Mouse (Mus musculus) gonadal fat pad, adult 2 months (tissue): Measurements from ENCODE around the gene Sirt1. TPM values are rescaled to one million over a fixed set of nuclear protein-coding genes. Genes with fewer than 3 reads are reported as not detected.
"Not testable (repeated sequence)": the region's sequence is repeated elsewhere in the genome, so short reads cannot be mapped to it uniquely, and the experiment has no call there.

ENCODE experiments used
- DNase-seq: peaks from one replicate; pipeline ENCODE4 v3.0.0-alpha.2; 2012; ENCODE audit warnings: low read depth
- polyA plus RNA-seq: library from polyadenylated mRNA; depleted of rRNA; stranded (reverse); fragments of >200 nt; gene quantifications from 2 replicates; pipeline ENCODE4 v1.2.3, GENCODE M21; 2012

Gene Sirt1
- polyA plus RNA-seq, 1 experiment, result 3.8 TPM

GRCm38 (mm10) chr10:63386991-63387390 is 5.5 kb upstream of the Sirt1 start:
- no peak for DNase-seq

DNA sequence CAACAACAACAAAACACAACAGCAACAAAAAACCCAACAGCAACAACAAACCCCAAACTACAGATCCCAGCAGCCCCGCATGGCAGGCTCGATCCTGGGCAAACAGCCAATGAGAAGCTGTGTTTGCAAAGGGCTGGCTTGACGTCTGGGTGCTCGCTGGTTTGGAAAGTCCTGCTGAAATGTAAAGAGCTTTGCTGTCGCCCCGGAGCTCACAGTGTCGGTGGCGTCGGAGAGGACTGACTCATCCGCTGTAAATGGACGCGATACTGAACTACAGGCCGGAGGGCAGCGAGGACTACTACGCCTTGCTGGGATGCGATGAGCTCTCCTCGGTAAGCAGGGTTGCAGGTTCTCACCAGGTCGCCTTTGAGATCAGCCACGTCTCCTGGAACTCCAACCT is 4.9 kb upstream of the Sirt1 start:
- no peak for DNase-seq

- not testable (repeated sequence) for DNase-seq
Measured at GRCm38 (mm10) chr10:63385897-63386296, 4.4 kb upstream of the Sirt1 start.

DNA sequence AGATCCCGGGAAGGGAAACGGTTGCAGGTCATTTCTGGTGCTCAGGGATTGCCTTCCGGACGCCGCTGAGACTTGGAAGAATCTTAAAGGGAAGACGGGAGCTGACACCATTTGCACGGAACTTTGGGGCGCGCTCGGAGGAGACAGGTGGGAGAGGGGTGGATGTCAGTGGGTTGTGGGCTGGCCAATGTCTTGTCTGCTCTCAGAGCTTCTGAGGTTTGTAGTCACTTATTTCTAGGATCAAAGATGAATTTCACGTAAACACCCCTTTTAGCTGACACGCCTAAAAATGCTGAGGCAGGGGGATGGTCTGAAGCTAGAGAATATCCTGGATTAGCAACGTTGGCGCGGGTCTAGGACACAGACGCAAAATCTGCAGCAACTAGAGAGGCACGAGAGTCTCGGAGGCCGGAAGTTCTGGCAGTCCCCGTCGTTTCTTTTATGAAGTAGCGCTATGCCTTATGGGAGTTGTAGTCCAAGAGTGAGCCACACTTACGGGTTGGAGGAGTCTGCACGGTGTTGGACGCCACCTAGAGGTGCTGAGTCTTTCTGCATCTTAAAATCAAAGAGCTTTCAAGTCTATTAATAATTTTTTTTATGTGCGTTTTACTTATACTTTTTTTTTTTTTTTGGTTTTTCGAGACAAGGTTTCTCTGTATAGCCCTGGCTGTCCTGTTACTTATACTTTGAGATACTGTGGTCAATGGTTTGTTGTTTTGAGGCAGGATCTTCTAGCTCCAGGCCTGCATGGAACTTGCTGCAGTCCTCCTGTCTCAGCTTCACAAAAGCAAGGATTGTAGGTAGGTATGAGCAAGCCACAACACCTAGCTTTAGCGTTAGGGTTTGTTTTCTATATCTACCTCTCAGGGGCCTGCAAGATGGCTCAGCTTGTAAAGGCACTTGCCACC is 1.1 kb upstream of the Sirt1 start, which contains the start of gene Dnajc12:
Gene Dnajc12 (plus strand): TSS at position 72 of the 908 bp plus-strand sequence.
- peak; percentile 82 for DNase-seq

DNA sequence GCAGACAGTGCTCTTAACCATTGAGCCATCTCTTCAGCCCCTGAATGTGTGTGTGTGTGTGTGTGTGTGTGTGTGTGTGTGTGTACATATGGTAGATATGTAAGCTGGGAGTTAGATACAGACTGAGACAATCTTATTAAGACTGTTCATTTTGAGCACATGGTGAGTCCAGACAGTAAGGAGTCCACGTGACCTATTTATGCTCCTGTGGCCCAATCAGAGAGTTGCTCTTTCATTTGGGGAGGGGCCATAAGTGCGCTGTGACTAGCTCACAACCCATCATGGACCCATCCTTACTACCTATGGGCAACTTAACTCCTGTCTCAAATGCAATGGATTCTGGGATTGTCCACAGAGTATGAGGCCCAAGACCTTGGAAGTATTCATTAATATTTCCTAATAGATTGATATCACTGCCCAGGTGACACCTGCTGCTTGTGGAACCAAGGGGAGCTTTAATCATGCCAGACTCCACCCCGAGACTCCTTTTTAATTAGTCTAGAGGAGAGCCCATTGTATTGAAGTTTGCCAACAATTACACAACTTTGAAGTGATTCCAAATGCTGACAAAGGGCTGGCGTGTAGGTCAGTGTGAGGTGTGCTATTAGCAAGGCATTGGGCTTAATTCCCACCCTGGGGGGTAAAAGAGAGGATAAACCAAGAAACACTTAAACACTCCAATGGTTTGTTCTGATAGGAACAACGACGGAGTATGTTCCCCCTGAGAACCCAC is 2.4 kb downstream of the Sirt1 start:
- peak; percentile 81 for DNase-seq

DNA sequence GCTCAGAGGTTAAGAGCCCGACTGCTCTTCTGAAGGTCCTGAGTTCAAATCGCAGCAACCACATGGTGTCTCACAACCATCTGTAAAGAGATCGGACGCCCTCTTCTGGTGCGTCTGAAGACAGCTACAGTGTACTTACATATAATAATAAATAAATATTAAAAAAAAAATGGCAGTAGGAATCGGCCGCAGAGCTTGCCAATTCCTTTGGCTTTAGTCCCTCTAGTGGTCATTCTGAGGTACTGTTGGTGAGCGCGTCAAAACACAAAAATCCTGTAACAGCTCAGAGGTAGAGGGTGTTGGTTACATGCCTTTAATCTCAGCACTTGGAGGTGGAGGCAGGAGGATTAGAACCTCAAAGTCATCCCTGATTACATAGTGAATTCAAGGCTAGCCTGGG is 4.0 kb downstream of the Sirt1 start:
- DNase-seq, result no peak

DNA sequence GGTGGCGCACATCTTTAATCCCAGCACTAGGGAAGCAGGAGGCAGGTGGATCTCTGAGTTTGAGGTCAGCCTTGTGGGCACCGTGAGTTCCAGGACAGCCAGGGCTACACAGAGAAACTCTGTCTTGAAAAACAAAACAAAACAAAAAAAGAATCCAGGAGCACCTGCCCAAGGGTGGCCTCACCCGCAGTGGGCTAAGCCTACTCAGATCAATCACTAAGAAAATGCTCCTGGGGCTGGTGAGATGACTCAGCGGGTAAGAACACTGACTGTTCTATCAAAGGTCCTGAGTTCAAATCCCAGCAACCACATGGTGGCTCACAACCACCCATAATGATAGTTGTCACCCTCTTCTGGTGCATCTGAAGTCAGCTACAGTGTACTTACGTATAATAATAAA is 5.2 kb downstream of the Sirt1 start:
- no peak for DNase-seq

GRCm38 (mm10) chr10:63368041-63368440 is 13.5 kb downstream of the Sirt1 start:
- DNase-seq, result no peak

DNA sequence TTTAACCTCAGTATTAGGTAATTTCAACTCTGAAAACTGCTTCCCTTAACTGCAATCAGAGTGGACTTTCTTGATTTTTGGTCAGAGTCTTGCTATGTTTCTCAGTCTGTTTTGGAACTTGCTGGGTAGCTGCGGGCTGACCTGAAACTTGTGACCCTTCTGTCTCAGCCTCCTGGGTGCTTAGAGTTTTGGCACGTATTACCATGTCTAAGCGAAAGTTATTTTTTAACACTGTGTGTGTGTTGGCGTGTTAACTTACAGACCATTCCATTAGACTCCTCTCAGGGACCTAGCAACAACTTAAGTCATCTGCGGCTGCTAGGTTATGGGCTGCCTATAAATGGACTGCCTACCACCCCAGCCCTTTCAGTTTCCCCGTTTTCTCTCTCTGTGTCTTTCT is 14.1 kb downstream of the Sirt1 start:
- no peak for DNase-seq

DNA sequence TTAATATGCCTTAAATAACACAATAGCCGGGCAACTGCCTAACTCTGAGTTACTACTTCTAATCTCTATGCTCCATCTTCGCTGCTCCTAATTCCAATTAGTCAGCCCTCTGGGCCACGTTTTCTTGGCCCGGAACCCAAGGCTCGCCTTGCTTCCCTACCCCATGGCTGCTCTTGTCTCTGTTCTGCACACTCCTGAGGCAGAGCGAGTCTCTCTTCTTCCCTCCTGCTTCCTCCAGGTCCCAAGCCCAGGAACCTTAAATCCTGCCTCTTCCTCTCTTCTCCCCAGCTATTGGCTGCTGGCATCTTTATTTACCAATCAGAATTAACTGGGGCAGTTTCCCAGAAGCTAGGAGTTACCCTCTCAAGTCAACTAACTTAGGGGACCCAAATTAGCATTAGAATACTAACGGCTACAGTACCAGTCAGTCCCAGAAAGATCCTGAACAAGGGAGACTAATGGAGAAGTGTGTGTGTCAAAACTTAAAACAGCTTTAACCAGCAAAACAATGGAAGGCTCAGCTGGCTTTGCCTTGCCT is 15.5 kb downstream of the Sirt1 start:
- DNase-seq, result no peak

DNA sequence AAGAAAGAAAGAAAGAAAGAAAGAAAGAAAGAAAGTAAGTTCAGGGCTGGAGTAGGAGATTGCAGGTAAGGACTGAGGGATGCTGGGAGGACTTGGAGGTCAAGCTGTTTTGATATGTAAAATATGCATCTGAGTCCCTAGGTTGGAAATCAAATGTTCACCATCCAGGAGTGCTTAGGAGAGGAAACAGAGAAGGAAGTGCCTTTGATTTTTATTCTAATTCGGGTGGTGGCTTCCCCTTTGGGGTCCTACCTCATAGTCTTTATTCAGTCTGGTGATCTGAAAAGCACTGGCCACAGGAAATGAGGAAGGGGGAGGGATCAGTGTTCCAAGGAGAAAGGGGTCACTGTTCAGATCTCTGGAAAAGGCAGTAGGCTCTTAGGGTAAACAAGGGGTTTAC is 21.0 kb downstream of the Sirt1 start:
- no peak for DNase-seq

DNA sequence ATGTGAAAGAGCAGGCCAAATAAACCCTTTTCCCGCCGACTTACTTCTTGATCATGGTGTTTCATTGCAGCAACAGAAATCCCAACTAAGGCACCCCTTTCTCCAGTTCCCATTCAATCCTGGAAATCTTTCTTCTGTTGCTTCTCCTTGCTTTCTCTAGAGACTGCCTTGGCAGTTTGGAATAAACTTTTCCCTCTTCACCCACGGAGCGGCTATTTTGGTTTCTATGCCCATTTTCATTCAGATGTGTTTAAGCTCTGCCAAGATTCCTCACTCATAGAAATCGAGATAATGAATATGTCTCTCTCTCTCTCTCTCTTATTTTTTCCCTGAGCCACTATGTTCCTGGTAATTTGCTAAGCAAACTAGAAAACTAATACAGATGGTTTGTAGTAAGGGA is 29.4 kb downstream of the Sirt1 start:
- no peak for DNase-seq

DNA sequence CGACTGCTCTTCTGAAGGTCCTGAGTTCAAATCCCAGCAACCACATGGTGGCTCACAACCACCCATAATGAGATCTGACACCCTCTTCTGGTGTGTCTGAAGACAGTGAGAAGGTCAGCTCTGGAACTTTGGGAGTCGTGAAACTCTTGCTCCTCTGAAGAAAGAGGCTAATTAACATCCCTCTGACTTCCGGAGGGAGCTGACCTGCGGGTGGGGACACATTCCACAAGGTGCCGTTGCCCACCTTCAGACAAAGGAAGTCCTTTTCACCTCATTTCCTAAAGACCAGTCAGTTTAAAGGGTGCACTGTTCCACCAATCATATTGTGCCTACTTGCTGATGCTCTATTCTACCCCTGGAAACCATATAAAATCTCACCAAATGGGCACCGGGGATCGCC is 30.4 kb downstream of the Sirt1 start:
- DNase-seq, result not testable (repeated sequence)

DNA sequence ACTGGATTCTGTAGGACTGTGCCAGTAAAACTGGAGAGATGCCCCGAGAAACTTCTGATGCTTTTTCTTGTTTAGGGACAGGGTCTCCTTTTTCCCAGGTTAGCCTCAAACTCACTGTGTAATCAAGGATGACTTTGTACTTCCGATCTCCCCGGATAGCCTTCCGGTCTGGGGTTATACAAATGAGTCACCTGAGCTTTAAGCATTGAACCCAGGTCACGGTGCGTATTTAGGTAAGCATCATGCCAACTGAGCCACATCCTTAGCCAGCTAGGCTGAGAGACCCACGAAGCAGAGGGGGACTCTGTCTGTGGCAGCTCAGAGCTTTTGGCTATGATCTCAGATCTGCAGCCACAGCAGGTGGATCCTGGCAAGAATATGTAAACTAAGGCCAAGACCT is 30.8 kb downstream of the Sirt1 start:
- DNase-seq, result no peak

- DNase-seq, result no peak
Measured at GRCm38 (mm10) chr10:63348291-63348690, 33.2 kb downstream of the Sirt1 start.

GRCm38 (mm10) chr10:63344751-63345150 is 36.8 kb downstream of the Sirt1 start:
- no peak for DNase-seq

- no peak for DNase-seq
Measured at GRCm38 (mm10) chr10:63341351-63341750, 40.2 kb downstream of the Sirt1 start.

DNA sequence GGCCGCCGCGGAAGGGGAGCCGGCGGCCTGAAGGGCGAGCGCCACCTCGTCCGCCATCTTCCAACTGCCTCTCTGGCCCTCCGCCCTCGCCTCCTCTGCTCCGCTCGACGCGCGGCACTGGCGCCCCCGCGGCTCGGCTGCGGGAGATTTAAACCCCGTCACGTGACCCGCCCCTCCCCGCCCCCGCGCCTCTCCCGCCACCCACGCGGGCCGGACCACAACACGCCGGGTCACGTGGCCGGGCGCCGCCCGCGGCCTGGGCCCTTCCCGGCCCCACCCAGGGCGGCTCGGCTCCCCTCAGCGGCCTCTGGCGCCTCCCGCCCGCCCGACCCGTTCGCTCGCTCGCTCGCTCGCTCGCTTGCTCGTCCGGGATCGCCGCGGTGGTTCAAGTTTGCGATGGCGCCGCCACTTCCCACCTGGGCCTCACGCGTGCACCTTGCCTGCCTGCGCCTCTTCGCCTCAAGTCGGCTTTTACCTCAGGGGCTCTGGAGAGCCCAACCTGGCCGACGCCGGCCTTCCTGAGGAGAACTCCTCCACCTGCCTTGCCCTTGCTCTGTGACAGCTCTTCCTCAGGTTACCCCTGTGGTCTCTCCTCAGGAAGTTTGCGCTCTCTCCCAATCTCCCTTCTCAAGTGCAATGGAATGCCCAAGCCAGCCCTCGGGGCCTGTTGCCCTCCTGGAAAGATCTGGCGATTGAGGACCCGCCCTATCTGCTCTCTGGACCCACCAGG is 42.4 kb downstream of the Sirt1 start:
- DNase-seq, result no peak

DNA sequence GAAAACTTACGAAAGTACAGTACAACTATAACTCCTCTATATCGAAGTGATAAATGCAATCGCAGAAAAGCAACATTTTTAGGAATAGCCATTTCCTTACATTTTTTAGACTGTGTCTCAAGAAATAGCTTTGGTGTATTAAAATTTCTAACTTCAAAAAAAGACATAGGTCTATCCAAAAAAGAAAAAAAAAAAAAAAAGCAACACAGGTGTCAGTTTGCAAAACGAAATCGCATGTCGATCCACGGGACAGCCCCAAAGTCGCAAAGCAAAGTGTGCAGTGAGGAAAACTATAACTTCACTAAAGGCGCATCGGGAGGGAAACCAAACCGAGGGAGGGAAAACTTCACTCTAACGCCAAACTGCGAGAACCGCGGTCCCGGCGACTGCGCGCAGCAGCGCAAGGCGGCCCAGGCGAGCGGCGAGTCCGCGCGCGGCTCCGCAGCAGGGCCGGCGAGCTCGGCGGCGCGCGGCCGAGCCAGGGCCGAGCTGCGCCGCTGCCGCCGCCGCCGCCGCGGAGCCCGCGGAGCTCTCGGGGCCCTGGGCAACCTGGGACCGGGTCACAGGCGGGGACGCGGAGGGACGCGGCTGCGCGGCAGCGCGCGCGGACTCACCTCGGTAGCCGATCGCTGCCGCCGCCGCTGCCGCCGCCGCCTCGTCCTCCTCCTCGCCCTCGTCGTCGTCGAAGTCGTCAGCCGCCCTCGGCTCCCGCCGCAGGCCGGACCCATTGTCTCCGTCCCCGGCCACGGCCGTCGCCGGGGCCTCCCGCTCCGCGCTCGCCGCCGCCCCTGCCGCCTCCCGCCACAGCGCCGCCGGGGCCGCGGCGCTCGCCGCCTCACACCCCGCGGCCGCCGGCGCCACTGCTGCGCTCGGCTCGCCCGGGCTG is 43.3 kb downstream of the Sirt1 start:
- no peak for DNase-seq

DNA sequence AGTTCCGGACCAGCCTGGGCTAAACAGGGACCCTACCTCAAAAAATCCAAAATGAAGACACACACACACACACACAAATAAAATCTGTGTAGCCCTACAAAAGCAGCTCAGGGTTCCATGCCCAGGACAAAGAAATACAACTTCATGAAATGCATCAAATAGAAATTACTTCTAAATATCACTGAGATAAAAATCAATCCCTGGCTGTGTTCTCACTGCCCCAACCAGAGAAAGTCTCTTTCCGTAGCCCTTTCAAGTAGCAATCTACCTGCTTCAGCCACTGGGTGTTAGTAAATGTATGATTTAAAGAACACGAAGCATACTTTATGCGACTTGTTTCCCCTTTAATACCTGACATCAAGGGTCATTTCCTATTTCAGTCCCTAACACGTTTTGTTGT is 44.2 kb downstream of the Sirt1 start:
- no peak for DNase-seq

DNA sequence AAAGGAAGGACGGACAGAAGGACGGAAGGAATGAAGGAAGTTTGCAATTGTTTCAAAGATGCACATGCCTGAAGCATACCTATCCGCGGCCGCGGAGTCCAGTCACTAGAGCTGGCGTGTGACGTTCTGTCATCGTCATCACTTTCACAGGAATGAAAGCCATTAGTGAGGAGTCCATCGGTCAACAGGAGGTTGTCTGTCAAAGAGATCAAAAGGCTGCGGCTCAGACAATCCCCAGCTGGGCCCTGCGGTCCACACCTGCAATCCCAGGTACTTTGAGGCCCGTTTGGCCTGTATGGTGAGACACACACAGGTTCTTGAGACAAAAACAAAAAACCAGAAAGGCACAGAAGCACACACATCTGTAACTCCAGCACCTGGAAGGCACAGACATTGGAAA is 44.6 kb downstream of the Sirt1 start:
- no peak for DNase-seq
